Mouse (Mus musculus) gastrocnemius, postnatal 10 days (tissue): Measurements from ENCODE around the gene Cyyr1. TPM values are rescaled to one million over a fixed set of nuclear protein-coding genes. Genes with fewer than 3 reads are reported as not detected.
"Not testable (repeated sequence)": the region's sequence is repeated elsewhere in the genome, so short reads cannot be mapped to it uniquely, and the experiment has no call there.

Experiments
- DNase-seq: peaks from one replicate; pipeline ENCODE4 v3.0.0; 2021; ENCODE audit warnings: mixed read lengths
- long read RNA-seq, 2 experiments: library from polyadenylated mRNA; stranded (forward); transcript quantifications; one replicate each; pipeline ENCODE4 v2.0.0; 2021
- total RNA-seq, 2 experiments: library from RNA; stranded (reverse); gene quantifications; 2 replicates each; pipeline ENCODE4 v1.2.3; 2021

Gene Cyyr1
- total RNA-seq: 10 to 100 TPM in 1 of 2 experiments, 1 to 10 TPM in 1; 9.0 to 12.4 TPM
- long read RNA-seq, experiment 1, full-length matches to known transcripts: 2 of 7 reads
- long read RNA-seq, experiment 1, partial matches to known transcripts: 0 of 7 reads
- long read RNA-seq, experiment 1, other reads (novel, unspliced or antisense): 5 of 7 reads
- long read RNA-seq, experiment 2: 0 reads

GRCm38 (mm10) chr16:85553297-85553696 lies at the start of gene Cyyr1:
TSS of gene Cyyr1 (minus strand) at chr16:85553397.
- DNase-seq: not testable (repeated sequence)

- DNase-seq: no peak
Observed at GRCm38 (mm10) chr16:85588844-85589243, 35.6 kb upstream of the Cyyr1 start.

GRCm38 (mm10) chr16:85587573-85588226 lies 34.5 kb upstream of the Cyyr1 start:
- DNase-seq: no peak

GRCm38 (mm10) chr16:85566474-85566873 lies 13.3 kb upstream of the Cyyr1 start:
- DNase-seq: no peak

GRCm38 (mm10) chr16:85553838-85554237 lies 641 bp upstream of the Cyyr1 start:
- DNase-seq: no peak

- not testable (repeated sequence) for DNase-seq
Observed at GRCm38 (mm10) chr16:85551976-85552375, 1.2 kb downstream of the Cyyr1 start.

- peak; percentile 18 for DNase-seq
Observed at GRCm38 (mm10) chr16:85549971-85550567, 3.1 kb downstream of the Cyyr1 start.

- DNase-seq: no peak
Observed at GRCm38 (mm10) chr16:85546519-85546918, 6.7 kb downstream of the Cyyr1 start.

- no peak for DNase-seq
Observed at GRCm38 (mm10) chr16:85541676-85542273, 11.4 kb downstream of the Cyyr1 start.

- DNase-seq: no peak
Observed at GRCm38 (mm10) chr16:85541023-85541422, 12.2 kb downstream of the Cyyr1 start.

- no peak for DNase-seq
Observed at GRCm38 (mm10) chr16:85538367-85538766, 14.8 kb downstream of the Cyyr1 start.

- DNase-seq: no peak
Observed at GRCm38 (mm10) chr16:85536075-85536474, 17.1 kb downstream of the Cyyr1 start.

- no peak for DNase-seq
Observed at GRCm38 (mm10) chr16:85527743-85528620, 25.2 kb downstream of the Cyyr1 start.

GRCm38 (mm10) chr16:85524589-85524988 lies 28.6 kb downstream of the Cyyr1 start:
- DNase-seq: no peak

- DNase-seq: no peak
Observed at GRCm38 (mm10) chr16:85507264-85507663, 45.9 kb downstream of the Cyyr1 start.

- DNase-seq: no peak
Observed at GRCm38 (mm10) chr16:85505108-85505507, 48.1 kb downstream of the Cyyr1 start.

GRCm38 (mm10) chr16:85503416-85503815 lies 49.8 kb downstream of the Cyyr1 start:
- no peak for DNase-seq

- no peak for DNase-seq
Observed at GRCm38 (mm10) chr16:85495837-85496236, 57.4 kb downstream of the Cyyr1 start.

GRCm38 (mm10) chr16:85488105-85488607 lies 65.0 kb downstream of the Cyyr1 start:
- DNase-seq: no peak

GRCm38 (mm10) chr16:85487266-85487665 lies 65.9 kb downstream of the Cyyr1 start:
- DNase-seq: no peak

- no peak for DNase-seq
Observed at GRCm38 (mm10) chr16:85484557-85484956, 68.6 kb downstream of the Cyyr1 start.

- DNase-seq: no peak
Observed at GRCm38 (mm10) chr16:85474552-85475071, 78.6 kb downstream of the Cyyr1 start.
